Mouse (Mus musculus) MEL (cell line): ENCODE measurements around the gene Ino80.

ENCODE experiments used
- CTCF ChIP-seq, 3 experiments: IDR thresholded peaks in 2 of 3; conservative IDR thresholded peaks in 1 of 3; 2 replicates each; pipeline ENCODE4 v1.5.1; 2011 to 2012; ENCODE audit warnings: low read length in 3 of 3, low read depth in 2 of 3, mild to moderate bottlenecking in 2 of 3, improper control_type of control experiment in 1 of 3, inconsistent platforms in 1 of 3, mixed read lengths in 1 of 3, moderate library complexity in 1 of 3; ENCODE audit not compliant: control insufficient read depth in 1 of 3, insufficient read depth in 1 of 3, poor library complexity in 1 of 3, severe bottlenecking in 1 of 3
- EP300 ChIP-seq, 2 experiments: IDR thresholded peaks; 2 replicates each; pipeline ENCODE4 v1.6.1; 2011; ENCODE audit warnings: improper control_type of control experiment in 2 of 2, low read length in 2 of 2, low read depth in 1 of 2, mild to moderate bottlenecking in 1 of 2
- MYC ChIP-seq: IDR thresholded peaks from 2 replicates; pipeline ENCODE4 v1.6.1; 2011; ENCODE audit warnings: low read depth, mild to moderate bottlenecking, low read length, improper control_type of control experiment, moderate library complexity
- SIN3A ChIP-seq: IDR thresholded peaks from 2 replicates; pipeline ENCODE4 v1.6.1; 2012; ENCODE audit warnings: low read length, improper control_type of control experiment, inconsistent platforms
- USF1 ChIP-seq: IDR thresholded peaks from 2 replicates; pipeline ENCODE4 v1.6.1; 2014; ENCODE audit warnings: low read depth, mild to moderate bottlenecking, inconsistent platforms, low read length, improper control_type of control experiment, moderate library complexity

GRCm38 (mm10) chr2:119327102-119327480 lies 150.4 kb downstream of the Ino80 start:
- peak in 2 of 3 experiments; percentile 52 to 81; a peak in 4 of 6 replicates for TF ChIP-seq CTCF (IDR thresholded peaks at IDR 0.05 in 2 of 3, conservative IDR thresholded peaks at IDR 0.05 in 1 of 3; ENCODE audit: control insufficient read depth in 1 of 3, insufficient read depth in 1 of 3, low read depth in 2 of 3, low read length in 3 of 3, poor library complexity in 1 of 3, severe bottlenecking in 1 of 3)
- TF ChIP-seq SIN3A, result no peak
- TF ChIP-seq USF1, result no peak
- TF ChIP-seq MYC, result no peak
- no peak for TF ChIP-seq EP300 (IDR thresholded peaks at IDR 0.05; ENCODE audit: low read depth in 1 of 2, low read length in 2 of 2)
